Mouse (Mus musculus): ENCODE measurements around the gene Osbpl2. TPM values are rescaled to one million over a fixed set of nuclear protein-coding genes. Genes with fewer than 3 reads are reported as not detected.

Osbpl2 gene
- polyA plus RNA-seq, 1 experiment from 2014 or later: 40.1 TPM

DNA sequence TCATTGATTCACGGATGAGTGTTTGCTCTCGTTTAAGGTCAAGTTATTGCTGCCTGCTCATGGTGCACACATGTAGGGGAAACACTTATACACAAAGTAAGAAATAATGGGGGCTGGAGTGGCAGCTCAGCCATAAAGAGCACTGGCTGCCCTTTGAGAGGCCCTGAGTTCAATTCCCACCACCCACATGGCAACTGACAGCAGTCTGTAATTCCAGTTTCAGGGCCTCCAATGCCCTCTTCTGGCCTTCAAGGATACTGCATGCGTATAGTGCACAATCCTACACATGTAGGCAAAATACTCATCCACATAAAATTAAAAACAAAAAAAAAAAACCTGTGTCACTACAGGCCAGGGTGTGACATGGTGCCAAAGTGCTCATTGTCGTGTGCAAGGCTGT, 31.6 kb upstream of the Osbpl2 start:
- H3K4me3 ChIP-seq: no peak overlapping the region
- no peak overlapping the region for H3K4me2 ChIP-seq (replicated peaks)
- H3K27me3 ChIP-seq: peaks cover 4% of the 10 kb centered on the region; the same call in 1 of the 2 replicates
- 88% methylated on average over 4 of the region's 4 CpGs for WGBS
- no peak for ATAC-seq (ENCODE audit: low FRiP score, low read depth)
- H3K27ac ChIP-seq: no peak overlapping the region
- H3K9ac ChIP-seq: no peak overlapping the region
- peaks cover 9% of the 10 kb centered on the region for H3K4me1 ChIP-seq
- no peaks in the 10 kb centered on the region for H3K9me3 ChIP-seq
- H3K36me3 ChIP-seq: peaks cover 30% of the 10 kb centered on the region

DNA sequence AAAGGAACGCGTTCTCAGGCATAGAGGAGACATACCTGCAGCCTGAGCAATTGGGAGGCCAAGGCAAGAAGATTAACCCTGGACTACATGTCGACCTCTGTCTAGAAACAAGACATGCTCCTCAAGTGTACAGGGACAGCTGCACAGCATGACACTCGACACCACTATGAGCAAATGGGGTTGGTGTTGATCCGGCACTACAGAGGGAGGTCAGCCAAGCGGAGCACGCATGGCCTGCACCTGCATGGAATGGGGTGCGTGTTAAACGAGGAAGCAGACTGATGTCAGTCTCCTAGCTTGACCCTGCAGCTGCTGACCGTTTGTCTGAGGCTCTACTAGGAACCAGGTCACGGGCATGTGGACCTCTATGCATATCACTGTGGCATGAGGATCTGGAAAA, 28.8 kb upstream of the Osbpl2 start:
- no peak overlapping the region for H3K27ac ChIP-seq
- no peak overlapping the region for H3K4me3 ChIP-seq
- no peak overlapping the region for H3K4me2 ChIP-seq (replicated peaks)
- no peaks in the 10 kb centered on the region for H3K4me1 ChIP-seq
- peaks cover 8% of the 10 kb centered on the region; the same call in 1 of the 2 replicates for H3K27me3 ChIP-seq
- H3K9ac ChIP-seq: no peak overlapping the region
- peaks cover 11% of the 10 kb centered on the region; the same call in 1 of the 2 replicates for H3K36me3 ChIP-seq
- H3K9me3 ChIP-seq: no peaks in the 10 kb centered on the region
- WGBS: 46% methylated on average over 11 of the region's 11 CpGs
- ATAC-seq (ENCODE audit: low FRiP score, low read depth): peak; percentile 64; the same call in 1 of the 2 replicates

DNA sequence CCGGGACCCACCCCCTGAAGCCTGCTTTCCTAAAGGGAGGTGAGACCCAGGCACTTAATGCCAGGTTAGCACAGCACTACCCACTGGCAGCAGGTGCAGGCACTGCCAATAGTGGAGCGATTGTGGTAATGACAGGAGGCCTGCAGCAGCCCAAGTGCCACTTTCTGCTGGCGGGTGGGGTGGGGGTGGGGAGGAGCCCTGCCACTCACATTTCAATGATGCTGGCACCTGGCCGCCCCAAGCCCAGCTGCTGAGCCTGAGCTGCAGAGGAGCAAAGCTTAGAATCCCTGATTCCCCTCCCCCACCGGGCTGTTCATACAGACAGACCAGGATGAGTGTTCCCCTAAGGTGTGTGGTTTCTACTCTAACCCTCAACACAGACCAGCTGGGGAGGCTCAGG, 23.4 kb upstream of the Osbpl2 start:
- WGBS: 34% methylated on average over 5 of the region's 5 CpGs
- Histone ChIP-seq H3K9me3 (no peaks in the 10 kb centered on the region), H3K27ac (no peak overlapping the region), H3K36me3 (no peaks in the 10 kb centered on the region), H3K4me1 (peaks cover 6% of the 10 kb centered on the region), H3K4me3 (no peak overlapping the region), H3K27me3 (peaks cover 48% of the 10 kb centered on the region), H3K9ac (no peak overlapping the region), H3K4me2 (replicated peaks) (no peak overlapping the region)
- ATAC-seq (ENCODE audit: low FRiP score, low read depth): no peak

DNA sequence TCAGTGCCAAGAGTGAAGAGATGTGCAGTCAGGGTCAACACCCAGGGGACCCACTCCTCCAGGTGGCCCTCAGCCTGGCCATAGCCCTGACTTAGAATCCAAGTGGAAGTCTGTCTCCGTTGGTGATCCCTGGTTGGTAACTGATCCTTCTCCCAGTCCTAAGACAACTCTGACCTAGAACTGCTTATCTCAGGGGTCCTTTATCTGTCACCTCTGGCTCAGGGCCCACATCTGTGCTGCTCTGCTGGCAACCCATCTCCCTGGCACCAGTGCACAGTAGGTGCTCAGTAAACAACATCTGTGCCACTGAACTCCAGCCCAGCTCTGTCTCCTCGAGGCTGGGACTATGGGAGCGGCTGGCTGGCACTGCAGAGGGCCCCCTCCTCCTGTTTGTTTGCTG, 21.5 kb upstream of the Osbpl2 start:
- Histone ChIP-seq H3K36me3 (no peaks in the 10 kb centered on the region), H3K27ac (no peak overlapping the region), H3K4me3 (no peak overlapping the region), H3K9ac (no peak overlapping the region), H3K27me3 (peaks cover 67% of the 10 kb centered on the region), H3K4me2 (replicated peaks) (no peak overlapping the region), H3K4me1 (peaks cover 6% of the 10 kb centered on the region), H3K9me3 (no peaks in the 10 kb centered on the region)
- ATAC-seq (ENCODE audit: low FRiP score, low read depth): no peak
- WGBS: 43% methylated on average over 3 of the region's 3 CpGs

DNA sequence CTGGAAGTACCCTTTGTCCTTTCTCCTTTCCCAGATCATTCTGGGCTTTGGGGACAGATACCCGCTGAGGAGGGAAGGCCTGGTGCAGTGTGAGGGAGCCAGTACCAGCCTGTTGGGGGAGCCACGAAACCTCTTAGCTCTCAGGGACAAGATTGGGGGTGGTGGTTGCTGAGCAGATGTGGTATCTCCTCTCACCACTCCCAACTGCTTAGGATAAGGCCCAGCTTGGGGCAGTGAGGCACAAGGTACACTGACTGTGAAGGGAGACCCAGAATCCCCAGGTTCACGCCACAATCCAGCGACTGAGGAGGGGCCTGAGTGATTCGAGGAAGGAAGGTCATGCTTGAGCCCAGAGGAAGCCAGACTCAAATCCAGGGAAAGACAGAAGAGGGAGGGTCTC, 20.9 kb upstream of the Osbpl2 start:
- Histone ChIP-seq H3K4me3 (no peak overlapping the region), H3K9ac (no peak overlapping the region), H3K4me2 (replicated peaks) (no peak overlapping the region), H3K4me1 (peaks cover 10% of the 10 kb centered on the region), H3K27ac (no peak overlapping the region), H3K27me3 (peaks cover 73% of the 10 kb centered on the region), H3K36me3 (no peaks in the 10 kb centered on the region), H3K9me3 (no peaks in the 10 kb centered on the region)
- ATAC-seq (ENCODE audit: low FRiP score, low read depth): no peak
- WGBS: 38% methylated on average over 5 of the region's 5 CpGs

DNA sequence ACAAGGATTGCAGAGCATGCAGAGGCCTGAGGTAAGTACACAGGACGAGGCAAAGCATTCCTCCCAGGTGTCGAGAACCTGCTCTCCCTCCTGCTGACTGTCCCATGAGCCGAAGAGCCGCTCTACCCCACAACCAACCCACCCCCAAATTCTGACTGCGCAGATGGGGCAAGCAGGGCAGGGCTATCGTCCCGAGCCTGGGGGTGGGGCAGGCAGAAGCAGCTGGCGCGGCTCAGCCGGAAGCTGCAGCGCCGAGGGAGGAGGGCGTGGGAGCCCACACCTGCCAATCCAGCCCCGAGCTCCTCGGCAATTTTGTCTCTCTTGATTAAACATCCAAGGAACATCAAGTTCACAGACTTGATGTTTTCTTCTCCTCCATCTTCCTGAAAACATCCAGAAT, 19.6 kb upstream of the Osbpl2 start:
- no peak for ATAC-seq (ENCODE audit: low FRiP score, low read depth)

DNA sequence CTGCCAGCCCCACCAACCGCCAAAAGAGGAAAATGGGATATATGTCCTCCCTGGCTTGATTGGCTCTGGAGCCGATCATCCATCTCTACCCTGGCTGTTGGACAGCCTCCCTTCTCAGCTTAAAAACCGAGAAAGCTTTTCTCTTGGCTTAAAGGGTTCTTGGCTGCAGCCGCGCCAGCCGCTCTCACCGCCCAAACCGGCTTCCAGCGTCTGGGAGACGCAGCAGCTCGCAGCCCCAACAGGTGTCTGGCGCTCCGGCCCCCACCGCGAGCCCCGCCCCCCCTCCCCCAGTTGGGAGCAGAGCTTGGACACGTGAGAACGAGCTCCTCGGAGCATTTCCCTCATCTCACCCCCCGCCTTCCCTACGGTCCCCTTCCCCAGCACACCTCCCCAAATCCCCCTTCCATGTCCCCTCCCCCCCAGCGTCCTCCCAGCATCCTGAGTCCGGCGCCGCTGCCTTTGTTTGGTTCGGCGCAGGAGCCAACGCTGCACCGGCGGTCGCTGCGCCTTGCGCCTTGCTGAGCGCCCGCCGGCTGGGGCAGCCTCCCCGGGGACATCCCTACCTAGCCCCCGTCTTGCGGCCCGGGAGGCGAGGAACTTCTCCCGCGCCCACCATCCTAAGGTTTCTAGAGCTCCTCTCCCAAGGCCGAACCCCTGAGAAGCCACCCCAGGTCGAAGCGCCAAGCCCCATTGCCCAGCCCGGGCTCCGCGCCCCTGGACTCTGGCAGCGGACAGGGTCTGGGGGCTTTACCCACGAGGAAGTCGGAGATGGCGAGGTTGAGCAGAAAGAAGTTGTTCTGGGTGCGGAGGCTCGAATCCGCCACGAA, 15.7 kb upstream of the Osbpl2 start:
- ATAC-seq (ENCODE audit: low FRiP score, low read depth): no peak
- peaks cover 24% of the 10 kb centered on the region for H3K4me1 ChIP-seq
- under 1% methylated on average over 54 of the region's 57 CpGs for WGBS

More for the DNA sequence above, 19.6 kb upstream of the Osbpl2 start:
- Histone ChIP-seq H3K27ac (no peak overlapping the region), H3K9ac (peak overlapping the region; percentile 25; the same call in 1 of the 2 replicates), H3K4me1 (peaks cover 20% of the 10 kb centered on the region), H3K36me3 (no peaks in the 10 kb centered on the region), H3K4me2 (replicated peaks) (0 out of 2 replicates have a peak overlapping the region, but pooled peaks have one; percentile 30), H3K9me3 (no peaks in the 10 kb centered on the region), H3K27me3 (peaks cover 82% of the 10 kb centered on the region), H3K4me3 (no peak overlapping the region)
- 4% methylated on average over 15 of the region's 15 CpGs for WGBS

DNA sequence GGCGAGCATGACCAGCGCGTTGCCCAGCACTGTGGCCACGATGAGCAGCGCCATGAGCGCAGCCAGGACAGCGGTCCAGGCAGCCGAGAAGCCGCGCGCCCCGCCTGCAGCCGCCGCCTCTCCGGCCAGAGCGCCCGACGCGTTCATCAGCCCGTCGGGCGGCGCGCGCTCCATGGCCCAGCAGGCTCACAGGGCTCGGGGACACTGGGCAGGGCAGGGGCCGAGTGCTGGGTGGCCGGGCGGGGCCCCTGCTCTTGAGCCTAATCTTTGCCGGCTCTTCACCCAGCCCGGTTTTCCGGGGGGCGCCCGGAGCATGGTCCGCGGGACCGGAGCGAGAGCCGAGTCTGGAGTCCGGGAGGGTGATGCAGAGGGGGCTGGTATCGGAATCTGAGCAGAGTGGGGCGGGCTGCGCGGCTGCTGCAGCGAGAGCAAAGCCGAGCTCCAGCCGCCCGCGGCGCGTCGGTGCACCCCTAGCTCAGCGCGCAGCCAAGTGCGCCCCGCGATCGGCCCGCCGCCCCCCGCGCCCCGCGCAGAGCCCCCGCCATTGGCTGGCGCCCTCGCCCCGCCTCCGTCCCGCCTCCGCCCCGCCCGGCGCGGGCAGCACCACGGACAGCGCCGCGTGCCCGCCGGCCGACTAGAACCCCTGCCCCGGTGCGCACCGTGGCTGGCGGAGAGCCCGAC, 15.0 kb upstream of the Osbpl2 start, which contains the start of gene Hrh3:
Gene Hrh3 (minus strand): TSS at position 511 of the 681 bp plus-strand sequence.
- WGBS: under 1% methylated on average over 67 of the region's 87 CpGs
- Histone ChIP-seq H3K4me1 (peaks cover 24% of the 10 kb centered on the region), H3K27ac (no peak within 1 kb of the TSS), H3K4me2 (replicated peaks) (peak within 1 kb of the TSS; percentile 98), H3K36me3 (no peaks in the 10 kb centered on the region), H3K9ac (peak within 1 kb of the TSS; percentile 39; the same call in 1 of the 2 replicates), H3K27me3 (peaks cover 84% of the 10 kb centered on the region), H3K4me3 (peak within 1 kb of the TSS; percentile 55), H3K9me3 (no peaks in the 10 kb centered on the region)
- peak; percentile 90 for ATAC-seq (ENCODE audit: low FRiP score, low read depth)

More for the DNA sequence above, 15.7 kb upstream of the Osbpl2 start:
- Histone ChIP-seq H3K27ac (no peak overlapping the region), H3K9ac (peak overlapping the region; percentile 39; the same call in 1 of the 2 replicates), H3K27me3 (peaks cover 86% of the 10 kb centered on the region), H3K9me3 (no peaks in the 10 kb centered on the region), H3K4me2 (replicated peaks) (peak overlapping the region; percentile 98), H3K4me3 (peak overlapping the region; percentile 55), H3K36me3 (no peaks in the 10 kb centered on the region)

DNA sequence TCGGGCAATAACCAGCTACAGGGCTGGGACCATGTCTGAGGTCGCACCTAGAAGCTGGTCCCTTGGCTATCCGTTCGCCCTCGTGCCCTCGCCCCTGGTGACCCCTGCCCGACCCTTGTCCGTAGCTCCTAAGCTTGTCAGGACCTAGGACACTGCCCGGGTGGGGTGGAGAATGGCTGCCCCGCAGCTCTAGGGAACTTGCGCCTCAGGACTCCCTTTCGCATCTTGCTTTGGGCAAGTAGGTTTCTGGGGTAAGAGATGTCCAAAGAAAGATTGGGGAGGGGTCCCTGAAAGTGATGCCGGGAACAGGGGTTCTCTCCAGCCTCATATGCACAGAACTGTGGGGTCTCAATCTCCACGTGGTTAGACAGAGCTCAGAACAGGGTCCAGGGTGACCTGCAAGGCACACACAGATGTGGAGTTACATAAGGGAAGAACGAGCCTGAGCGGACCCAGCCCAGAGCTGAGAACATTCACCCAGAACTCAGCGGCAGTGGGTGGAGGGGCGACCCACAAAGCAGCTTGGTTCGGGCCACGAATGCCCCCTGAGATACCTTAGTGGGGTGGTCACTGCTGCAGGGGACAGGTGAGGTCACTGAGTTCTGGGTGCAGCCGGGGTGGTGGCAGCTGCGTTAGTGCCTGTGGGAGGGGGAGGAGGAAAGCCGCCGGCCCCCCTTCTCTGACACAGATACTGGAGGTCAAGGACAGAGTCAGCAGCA, 14.3 kb upstream of the Osbpl2 start:
- Histone ChIP-seq H3K4me1 (peaks cover 19% of the 10 kb centered on the region), H3K9me3 (no peaks in the 10 kb centered on the region), H3K27ac (no peak overlapping the region), H3K9ac (no peak overlapping the region), H3K4me2 (replicated peaks) (peak overlapping the region; percentile 98), H3K36me3 (no peaks in the 10 kb centered on the region), H3K4me3 (peak overlapping the region; percentile 55), H3K27me3 (peaks cover 77% of the 10 kb centered on the region)
- no peak for ATAC-seq (ENCODE audit: low FRiP score, low read depth)
- 9% methylated on average over 24 of the region's 24 CpGs for WGBS

DNA sequence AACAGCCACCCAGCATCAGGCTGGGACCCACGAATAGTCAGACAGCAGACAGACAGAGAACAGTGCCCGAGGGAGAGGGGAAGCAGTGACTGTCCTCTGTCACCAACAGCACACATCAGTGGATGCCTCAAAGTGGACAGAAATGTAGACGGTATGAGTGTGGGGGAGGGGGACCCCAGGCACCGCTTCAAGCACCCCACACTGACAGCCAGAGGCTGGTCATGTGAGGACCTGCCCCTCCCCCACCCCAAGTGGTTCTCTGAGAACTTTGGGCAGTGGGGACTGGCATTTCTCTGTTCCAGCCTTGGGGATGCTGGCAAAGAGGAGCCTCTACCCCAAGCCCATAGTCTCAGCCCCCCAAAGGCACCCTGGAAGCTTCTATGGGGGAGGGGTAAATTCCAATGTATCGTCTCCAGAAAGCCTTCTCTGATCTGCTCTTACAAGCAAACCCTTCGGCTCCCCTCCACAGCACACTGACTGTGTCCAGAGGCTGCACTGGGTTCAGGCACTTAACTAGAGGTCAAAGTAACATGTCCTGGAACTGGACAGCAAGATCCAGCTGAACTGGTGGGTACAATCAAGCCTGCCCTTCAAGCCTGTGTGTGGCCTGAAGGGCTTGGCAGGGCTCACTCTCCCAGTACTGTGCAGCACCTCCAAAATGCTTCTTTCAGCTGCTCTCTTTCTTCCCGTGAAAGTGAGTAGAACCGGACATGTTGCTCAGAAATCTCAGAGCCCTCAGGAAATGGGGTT, 13.5 kb upstream of the Osbpl2 start:
- Histone ChIP-seq H3K4me1 (peaks cover 18% of the 10 kb centered on the region), H3K4me3 (no peak overlapping the region), H3K27ac (no peak overlapping the region), H3K36me3 (no peaks in the 10 kb centered on the region), H3K9ac (no peak overlapping the region), H3K4me2 (replicated peaks) (no peak overlapping the region), H3K27me3 (peaks cover 76% of the 10 kb centered on the region), H3K9me3 (no peaks in the 10 kb centered on the region)
- ATAC-seq (ENCODE audit: low FRiP score, low read depth): no peak
- WGBS: 34% methylated on average over 8 of the region's 8 CpGs

DNA sequence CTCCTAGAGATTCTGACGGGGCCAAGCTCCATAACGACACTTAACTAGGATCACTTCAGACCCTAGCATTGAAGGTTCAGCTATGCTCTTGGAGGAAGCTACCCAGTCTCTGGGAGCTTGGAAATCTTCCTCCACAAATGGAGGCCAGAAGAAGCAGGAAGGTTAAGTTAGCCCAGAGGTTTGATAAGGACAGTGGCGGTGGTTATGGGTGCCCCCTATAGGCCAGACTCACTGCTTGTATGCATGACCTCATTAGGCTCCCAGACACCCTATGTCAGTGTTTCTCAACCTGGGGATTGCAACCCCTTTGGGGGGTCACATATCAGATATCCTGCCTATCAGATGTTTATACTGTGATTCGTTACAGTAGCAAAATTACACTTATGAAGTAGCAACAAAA, 12.0 kb upstream of the Osbpl2 start:
- no peaks in the 10 kb centered on the region for H3K9me3 ChIP-seq
- H3K4me3 ChIP-seq: no peak overlapping the region
- ATAC-seq (ENCODE audit: low FRiP score, low read depth): no peak
- H3K9ac ChIP-seq: no peak overlapping the region
- 65% methylated on average over 4 of the region's 4 CpGs for WGBS
- H3K27ac ChIP-seq: no peak overlapping the region
- H3K4me1 ChIP-seq: peaks cover 18% of the 10 kb centered on the region
- no peak overlapping the region for H3K4me2 ChIP-seq (replicated peaks)
- H3K27me3 ChIP-seq: peaks cover 61% of the 10 kb centered on the region
- no peaks in the 10 kb centered on the region for H3K36me3 ChIP-seq
